Mouse (Mus musculus) cerebellum, postnatal 25 days (tissue): Measurements from ENCODE around the gene Tapbpl.
"Not testable (repeated sequence)": the region's sequence is repeated elsewhere in the genome, so short reads cannot be mapped to it uniquely, and the experiment has no call there.

ENCODE experiments used
- DNase-seq, 2 experiments: peaks; one replicate each; pipeline ENCODE4 v3.0.0; 2021; ENCODE audit warnings: mixed read lengths in 2 of 2

Gene Tapbpl

GRCm38 (mm10) chr6:125231117-125232044, at the start of gene Tapbpl:
Gene Tapbpl, minus strand, starts transcription at chr6:125231860.
- DNase-seq: peak; percentile 66 to 74

DNA sequence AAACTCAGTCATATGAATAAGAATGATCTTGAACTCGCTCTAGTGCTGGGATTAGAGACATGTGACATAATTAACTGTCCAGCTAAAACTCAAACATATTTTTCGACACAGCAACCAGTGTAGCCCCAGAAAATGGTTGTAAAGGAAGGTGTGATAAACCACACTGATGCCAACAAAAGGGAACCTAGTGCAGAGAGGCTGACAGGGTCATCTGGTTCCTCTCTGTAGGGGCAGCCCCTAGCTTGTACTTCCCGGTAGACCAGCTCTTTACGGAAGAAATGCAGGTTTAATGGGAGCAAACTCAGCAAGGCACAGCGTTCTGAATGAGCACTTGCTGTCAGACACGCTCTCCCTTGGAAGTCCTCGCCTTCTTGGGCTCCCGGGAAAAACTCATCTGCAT, 48.1 kb upstream of the Tapbpl start:
- no peak for DNase-seq

- DNase-seq: peak in 1 of 2 experiments; percentile 25
Measured at GRCm38 (mm10) chr6:125274841-125275563, 43.3 kb upstream of the Tapbpl start.

- DNase-seq: no peak
Measured at GRCm38 (mm10) chr6:125272228-125272785, 40.6 kb upstream of the Tapbpl start.

GRCm38 (mm10) chr6:125271455-125272227, 40.0 kb upstream of the Tapbpl start:
- peak; percentile 89 to 96 for DNase-seq

GRCm38 (mm10) chr6:125268799-125269198, 37.1 kb upstream of the Tapbpl start:
- no peak for DNase-seq

DNA sequence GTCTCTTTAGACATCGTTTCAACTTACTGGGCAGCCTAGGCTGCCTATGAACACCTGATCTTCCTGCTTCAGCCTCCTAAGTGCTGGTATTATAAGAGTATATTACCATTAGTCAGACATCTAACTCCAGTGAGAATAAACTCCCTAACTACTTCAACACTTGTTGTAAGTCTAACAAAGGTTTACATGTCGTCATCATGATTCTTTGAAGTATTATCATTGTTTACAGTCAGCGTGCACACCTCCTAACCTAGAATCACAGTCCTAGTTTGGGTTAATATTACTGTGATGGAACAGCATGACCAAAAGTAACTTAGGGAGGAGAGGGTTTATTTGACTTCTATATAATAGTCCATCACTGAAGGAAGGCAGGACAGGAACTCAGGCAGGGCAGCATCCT, 35.8 kb upstream of the Tapbpl start:
- no peak for DNase-seq

DNA sequence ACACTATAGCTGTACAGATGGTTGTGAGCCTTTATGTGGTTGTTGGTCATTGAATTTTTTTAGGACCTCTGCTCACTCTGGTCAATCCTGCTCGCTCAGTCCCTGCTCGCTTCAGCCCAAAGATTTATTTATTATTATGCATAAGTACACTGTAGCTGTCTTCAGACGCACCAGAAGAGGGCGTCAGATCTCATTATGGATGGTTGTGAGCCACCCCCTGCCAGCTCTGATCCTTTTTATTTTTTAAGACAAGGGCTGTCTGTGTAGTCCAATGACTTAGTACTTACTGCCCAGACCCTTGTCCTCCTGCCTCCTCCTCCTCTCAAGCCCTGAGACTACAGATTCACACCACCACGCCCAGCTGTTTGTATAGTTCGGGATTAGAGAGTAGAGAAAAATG, 34.9 kb upstream of the Tapbpl start:
- DNase-seq: not testable (repeated sequence)

DNA sequence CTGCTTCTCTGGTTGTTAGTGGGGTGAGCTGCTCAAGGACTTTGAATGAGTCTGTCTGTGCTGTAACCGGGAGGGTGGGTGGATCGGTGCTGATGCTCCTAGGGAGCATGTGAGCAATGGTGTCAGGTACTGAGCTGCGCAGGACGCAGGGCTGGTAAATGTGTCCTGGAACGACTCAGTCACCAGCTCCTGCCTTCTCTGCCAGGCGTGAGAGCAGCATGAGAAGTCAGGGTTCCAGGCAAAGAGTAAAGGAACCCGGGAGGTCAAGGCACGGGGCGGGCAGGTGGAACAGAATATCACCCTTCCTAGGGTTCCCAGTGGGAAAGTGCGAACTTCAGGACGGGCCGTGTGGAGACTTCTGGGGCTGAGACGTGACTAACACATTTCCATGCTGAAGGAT, 34.4 kb upstream of the Tapbpl start:
- DNase-seq: no peak

- no peak for DNase-seq
Measured at GRCm38 (mm10) chr6:125265239-125265638, 33.6 kb upstream of the Tapbpl start.

- DNase-seq: no peak
Measured at GRCm38 (mm10) chr6:125264219-125264618, 32.6 kb upstream of the Tapbpl start.

GRCm38 (mm10) chr6:125260006-125260555, 28.4 kb upstream of the Tapbpl start:
- no peak for DNase-seq

GRCm38 (mm10) chr6:125256222-125256966, 24.7 kb upstream of the Tapbpl start:
- peak; percentile 53 to 71 for DNase-seq

GRCm38 (mm10) chr6:125255516-125256044, 23.9 kb upstream of the Tapbpl start:
- no peak for DNase-seq

DNA sequence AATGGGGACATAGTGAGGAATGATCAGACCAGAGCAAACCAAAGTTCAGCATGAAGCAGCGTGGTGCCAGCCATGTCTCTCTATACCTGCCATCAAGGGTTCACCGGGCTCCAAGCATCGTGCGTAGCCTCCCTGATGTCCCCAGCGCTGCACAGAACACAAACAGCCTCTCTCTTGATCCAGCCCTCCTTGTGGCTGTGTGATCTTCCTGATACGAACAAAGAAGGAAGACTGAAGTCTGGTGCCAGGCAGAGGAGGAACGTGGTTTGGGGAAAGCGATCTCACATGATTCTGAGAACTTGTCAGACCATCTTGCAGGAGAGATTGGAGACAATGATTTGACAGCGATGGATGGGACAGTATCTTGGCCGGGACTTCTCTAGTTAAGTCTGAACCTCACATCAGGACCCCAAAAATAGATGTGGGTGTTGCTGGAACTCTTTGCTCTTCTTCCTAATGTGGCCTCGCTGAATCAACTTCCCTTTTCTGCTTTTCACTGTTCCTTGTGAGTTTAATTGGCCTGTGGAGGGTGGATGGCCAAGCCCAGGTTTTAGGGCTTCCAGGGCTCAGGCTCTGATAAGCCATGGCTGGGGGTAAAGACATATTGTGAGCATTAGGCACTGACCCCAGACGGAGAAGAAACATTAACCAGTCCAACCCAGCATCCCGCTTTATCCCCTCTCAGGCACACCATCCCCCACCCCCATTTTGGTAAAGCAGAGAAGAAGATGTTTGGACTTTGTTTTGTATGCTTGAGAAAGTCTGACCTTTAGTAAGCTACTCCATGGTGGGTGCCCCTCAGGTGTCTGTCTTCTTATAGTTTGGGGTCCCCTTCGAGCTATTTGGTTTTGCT, 22.4 kb upstream of the Tapbpl start:
- DNase-seq: no peak

- no peak for DNase-seq
Measured at GRCm38 (mm10) chr6:125252711-125253110, 21.1 kb upstream of the Tapbpl start.

DNA sequence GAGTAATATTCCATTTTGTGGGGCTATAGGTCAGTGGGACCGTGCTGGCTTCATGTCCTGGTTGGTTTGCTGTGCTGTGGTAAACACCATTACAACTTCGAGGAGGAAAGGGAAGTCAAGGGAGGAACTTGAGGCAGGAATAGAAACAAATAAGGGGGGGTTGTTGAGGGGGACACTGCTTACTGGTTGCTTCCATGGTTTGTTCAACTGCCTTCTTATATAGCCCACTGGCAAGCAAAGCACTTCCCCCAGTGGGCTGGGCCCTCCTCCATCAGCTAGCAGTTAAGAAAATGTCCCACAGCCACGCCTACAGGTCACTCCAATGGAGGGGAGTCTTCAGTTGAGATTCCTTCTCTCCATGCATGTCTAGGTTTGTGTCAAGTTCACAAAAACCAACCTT, 20.6 kb upstream of the Tapbpl start:
- DNase-seq: no peak

- no peak for DNase-seq
Measured at GRCm38 (mm10) chr6:125244551-125244950, 12.9 kb upstream of the Tapbpl start.

GRCm38 (mm10) chr6:125241566-125241965, 9.9 kb upstream of the Tapbpl start:
- no peak for DNase-seq

DNA sequence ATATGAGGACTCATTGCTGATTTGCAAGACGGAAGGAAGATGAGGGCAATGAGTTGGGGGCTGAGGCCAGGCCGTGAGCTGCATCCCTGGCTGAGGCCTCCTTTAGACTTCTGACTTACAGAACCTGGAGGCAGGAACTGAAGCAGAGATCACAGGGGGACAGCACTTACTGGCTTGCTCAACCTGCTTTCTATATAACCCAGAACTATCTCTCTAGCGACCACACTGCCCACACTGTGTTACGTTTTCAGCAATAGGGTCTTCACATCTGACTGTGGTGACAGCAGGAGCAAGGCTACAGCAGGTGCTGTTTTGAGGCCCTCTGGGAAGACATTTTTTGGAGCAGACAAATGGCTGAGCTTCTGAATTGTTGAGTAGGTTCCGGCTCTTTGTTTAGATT, 9.0 kb upstream of the Tapbpl start:
- no peak for DNase-seq
